Mouse (Mus musculus) layer of hippocampus, adult 18-20 months (tissue): ENCODE data around the gene Nek7. TPM values are rescaled to one million over a fixed set of nuclear protein-coding genes. Genes with fewer than 3 reads are reported as not detected.

ENCODE experiments used
- DNase-seq, 2 experiments: peaks; one replicate each; pipeline ENCODE4 v3.0.0; 2022; ENCODE audit warnings: low spot score in 2 of 2
- total RNA-seq, 2 experiments: library from RNA; stranded (reverse); gene quantifications; 2 replicates each; pipeline ENCODE4 v1.2.3; 2021

The Nek7 gene
- total RNA-seq, 2 experiments from 2014 or later, result 35.9 to 39.7 TPM

GRCm38 (mm10) chr1:138516946-138517345 is 103.0 kb downstream of the Nek7 start:
- DNase-seq, result no peak

- DNase-seq, result no peak
These were observed 104.6 kb downstream of the Nek7 start for GRCm38 (mm10) chr1:138515362-138515761.

- no peak for DNase-seq
These were observed 106.0 kb downstream of the Nek7 start for GRCm38 (mm10) chr1:138513982-138514381.

- no peak for DNase-seq
These were observed 109.4 kb downstream of the Nek7 start for GRCm38 (mm10) chr1:138510566-138510965.

GRCm38 (mm10) chr1:138507446-138508043 is 112.4 kb downstream of the Nek7 start:
- DNase-seq, result no peak

- DNase-seq, result no peak
These were observed 112.9 kb downstream of the Nek7 start for GRCm38 (mm10) chr1:138507014-138507413.

- no peak for DNase-seq
These were observed 115.7 kb downstream of the Nek7 start for GRCm38 (mm10) chr1:138504228-138504627.

- DNase-seq, result no peak
These were observed 119.2 kb downstream of the Nek7 start for GRCm38 (mm10) chr1:138500691-138501090.

GRCm38 (mm10) chr1:138500155-138500554 is 119.8 kb downstream of the Nek7 start:
- DNase-seq, result no peak

- DNase-seq, result peak in 1 of 2 experiments; percentile 27
These were observed 120.5 kb downstream of the Nek7 start for GRCm38 (mm10) chr1:138499461-138499860.

GRCm38 (mm10) chr1:138491382-138492097 is 128.4 kb downstream of the Nek7 start:
- DNase-seq, result no peak

- peak in 1 of 2 experiments; percentile 47 for DNase-seq
These were observed 132.4 kb downstream of the Nek7 start for GRCm38 (mm10) chr1:138487569-138487968.

- DNase-seq, result no peak
These were observed 139.2 kb downstream of the Nek7 start for GRCm38 (mm10) chr1:138480694-138481093.

GRCm38 (mm10) chr1:138465352-138465751 is 154.6 kb downstream of the Nek7 start:
- DNase-seq, result no peak

- DNase-seq, result no peak
These were observed 158.5 kb downstream of the Nek7 start for GRCm38 (mm10) chr1:138461425-138461824.

- DNase-seq, result no peak
These were observed 170.5 kb downstream of the Nek7 start for GRCm38 (mm10) chr1:138449476-138449851.

GRCm38 (mm10) chr1:138448635-138449475 is 171.1 kb downstream of the Nek7 start:
- peak in 1 of 2 experiments; percentile 14 for DNase-seq

GRCm38 (mm10) chr1:138446846-138447245 is 173.1 kb downstream of the Nek7 start:
- no peak for DNase-seq
